Mouse (Mus musculus) embryonic facial prominence, embryonic 12.5 days (tissue): ENCODE measurements around the gene Gsto1. TPM values are rescaled to one million over a fixed set of nuclear protein-coding genes. Genes with fewer than 3 reads are reported as not detected.

Experiments used
- ATAC-seq: fragments of 200-750 bp; cut with Nextera tagmentation; 2 replicates; pipeline ENCODE4 v1.8.0; 2017; ENCODE audit not compliant: insufficient number of reproducible peaks, insufficient read depth, low FRiP score, low TSS enrichment
- H3K27ac ChIP-seq: fragments of 300-500 bp; sonication (generic); 2 replicates; pipeline ENCODE4 v1.5.1; 2016; ENCODE audit warnings: mild to moderate bottlenecking
- H3K27me3 ChIP-seq: fragments of 300-500 bp; sonication (generic); 2 replicates; pipeline ENCODE4 v1.6.1; 2016; ENCODE audit warnings: mild to moderate bottlenecking, moderate library complexity
- H3K36me3 ChIP-seq: fragments of 300-500 bp; sonication (generic); 2 replicates; pipeline ENCODE4 v1.6.1; 2016; ENCODE audit warnings: mild to moderate bottlenecking
- H3K4me1 ChIP-seq: fragments of 300-500 bp; sonication (generic); 2 replicates; pipeline ENCODE4 v1.6.1; 2016
- H3K4me2 ChIP-seq: fragments of 300-500 bp; sonication (generic); replicated peaks from 2 replicates; pipeline ENCODE4 v1.6.1; 2016; ENCODE audit warnings: mild to moderate bottlenecking, moderate library complexity
- H3K4me3 ChIP-seq: fragments of 300-500 bp; sonication (generic); 2 replicates; pipeline ENCODE4 v1.5.1; 2016; ENCODE audit warnings: mild to moderate bottlenecking
- H3K9ac ChIP-seq: fragments of 300-500 bp; sonication (generic); 2 replicates; pipeline ENCODE4 v1.6.1; 2016; ENCODE audit warnings: mild to moderate bottlenecking, moderate library complexity
- H3K9me3 ChIP-seq: fragments of 300-500 bp; sonication (generic); 2 replicates; pipeline ENCODE4 v1.6.1; 2016; ENCODE audit warnings: mild to moderate bottlenecking, moderate library complexity
- WGBS: fragments of 180-500 bp; shearing (Covaris S2); methylation state at CpG from one replicate; pipeline ENCODE4 v1.1.7; 2016; 5-methylcytosine and 5-hydroxymethylcytosine counted together
- polyA plus RNA-seq: library from polyadenylated mRNA; unstranded; fragments of >200 nt; fragmentation: Nextera tagmentation; extraction: Ambion mirVana; gene quantifications from 2 replicates; pipeline ENCODE4 v1.2.1, GENCODE M21; 2016

The Gsto1 gene
- polyA plus RNA-seq, 1 experiment from 2014 or later = 158 TPM

GRCm38 (mm10) chr19:47859180-47859579 is 4.4 kb downstream of the Gsto1 start:
- H3K4me3 ChIP-seq = no peak overlapping the region
- H3K9ac ChIP-seq = no peak overlapping the region
- ATAC-seq = no peak
- H3K27ac ChIP-seq = no peak overlapping the region
- no peaks in the 10 kb centered on the region for H3K9me3 ChIP-seq
- peaks cover 35% of the 10 kb centered on the region for H3K36me3 ChIP-seq
- no peaks in the 10 kb centered on the region for H3K27me3 ChIP-seq
- H3K4me2 ChIP-seq = no peak overlapping the region
- H3K4me1 ChIP-seq = peaks cover 8% of the 10 kb centered on the region; the same call in 1 of the 2 replicates
- 92% methylated on average over 8 of the region's 8 CpGs for WGBS

DNA sequence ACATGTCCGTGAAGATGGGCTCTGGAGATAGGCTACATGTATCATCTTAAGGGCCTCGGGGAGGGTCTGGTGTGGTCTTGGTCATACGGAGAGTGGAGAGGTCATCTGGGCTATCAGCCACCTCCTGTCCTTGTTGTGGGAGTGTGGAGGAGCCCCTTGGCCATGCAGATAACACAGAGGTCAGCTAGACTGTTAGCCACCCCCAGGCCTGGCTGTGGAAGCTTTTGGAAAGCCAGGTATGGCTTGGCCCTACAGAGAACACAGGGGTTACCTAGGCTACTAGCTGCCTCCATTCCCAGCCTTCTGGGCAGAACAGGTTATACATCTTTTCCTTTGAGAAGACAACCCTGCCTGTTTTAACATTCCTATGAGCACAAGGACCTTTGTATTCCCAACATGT is 7.8 kb downstream of the Gsto1 start:
- 95% methylated on average over 3 of the region's 3 CpGs for WGBS
- ATAC-seq = no peak

DNA sequence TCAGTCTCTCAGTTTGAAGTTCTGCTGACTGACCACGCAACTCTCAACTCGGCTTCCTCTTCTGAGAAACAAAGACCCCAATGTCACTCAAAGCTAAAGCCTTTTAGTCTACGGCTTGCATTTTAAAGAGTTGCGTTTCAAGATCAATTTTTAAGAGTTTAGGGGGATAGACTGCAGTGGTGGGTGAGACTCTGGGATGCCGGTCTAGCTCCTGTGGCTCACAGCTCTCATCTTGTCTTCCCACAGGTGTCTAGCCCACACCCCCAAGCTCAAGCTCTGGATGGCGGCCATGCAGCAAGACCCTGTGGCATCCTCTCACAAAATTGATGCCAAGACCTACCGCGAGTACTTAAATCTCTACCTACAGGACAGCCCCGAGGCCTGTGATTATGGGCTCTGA is 9.3 kb downstream of the Gsto1 start:
- ATAC-seq = no peak
- Histone ChIP-seq H3K4me2 (no peak overlapping the region), H3K27ac (no peak overlapping the region), H3K36me3 (peaks cover 26% of the 10 kb centered on the region), H3K4me3 (no peak overlapping the region), H3K4me1 (peaks cover 7% of the 10 kb centered on the region; the same call in 1 of the 2 replicates), H3K27me3 (no peaks in the 10 kb centered on the region), H3K9me3 (no peaks in the 10 kb centered on the region), H3K9ac (no peak overlapping the region)
- WGBS = 96% methylated on average over 9 of the region's 9 CpGs

More for the DNA sequence above, 7.8 kb downstream of the Gsto1 start:
- Histone ChIP-seq H3K9me3 (no peaks in the 10 kb centered on the region), H3K4me1 (0 out of 2 replicates have a peak, but pooled peaks cover 6% of the 10 kb centered on the region), H3K36me3 (peaks cover 35% of the 10 kb centered on the region), H3K4me2 (no peak overlapping the region), H3K27ac (no peak overlapping the region), H3K4me3 (no peak overlapping the region), H3K9ac (no peak overlapping the region), H3K27me3 (no peaks in the 10 kb centered on the region)

DNA sequence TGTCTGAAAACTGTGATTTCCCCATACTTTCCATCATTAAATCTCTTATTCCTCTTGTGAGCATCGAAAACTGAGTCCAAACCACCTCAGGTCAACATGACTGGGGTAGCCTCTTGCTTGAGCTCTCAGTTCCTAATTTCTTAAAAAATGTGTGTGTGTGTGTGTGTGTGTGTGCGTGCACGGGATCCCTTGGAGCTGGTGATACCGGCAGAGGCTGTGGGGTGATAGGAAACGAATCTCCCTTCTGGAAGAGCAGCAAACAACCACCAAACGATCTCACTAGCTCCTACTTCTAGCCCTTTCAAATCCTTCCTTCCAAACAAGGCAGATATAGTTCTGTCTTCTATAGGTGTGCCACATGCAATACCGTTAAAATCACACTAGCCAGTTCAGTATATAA is 10.0 kb downstream of the Gsto1 start:
- Histone ChIP-seq H3K27ac (no peak overlapping the region), H3K4me2 (peak overlapping the region; percentile 64), H3K36me3 (peaks cover 22% of the 10 kb centered on the region), H3K27me3 (no peaks in the 10 kb centered on the region), H3K4me1 (peaks cover 14% of the 10 kb centered on the region; the same call in 1 of the 2 replicates), H3K9me3 (no peaks in the 10 kb centered on the region), H3K4me3 (peak overlapping the region; percentile 59), H3K9ac (peak overlapping the region; percentile 73; the same call in 1 of the 2 replicates)
- 85% methylated on average over 7 of the region's 7 CpGs for WGBS
- no peak for ATAC-seq

- Histone ChIP-seq H3K4me1 (peaks cover 14% of the 10 kb centered on the region; the same call in 1 of the 2 replicates), H3K4me3 (peak within 1 kb of the TSS; percentile 59), H3K27me3 (no peaks in the 10 kb centered on the region), H3K27ac (peak within 1 kb of the TSS; percentile 88; the same call in 1 of the 2 replicates), H3K36me3 (peaks cover 16% of the 10 kb centered on the region; the same call in 1 of the 2 replicates), H3K4me2 (peak within 1 kb of the TSS; percentile 64), H3K9me3 (no peaks in the 10 kb centered on the region), H3K9ac (peak within 1 kb of the TSS; percentile 73)
- ATAC-seq = peak; percentile 100
- under 1% methylated on average over 49 of the region's 49 CpGs for WGBS
These were observed 10.7 kb downstream of the Gsto1 start, which contains the start of gene Gsto2 for GRCm38 (mm10) chr19:47865353-47865947. Gene Gsto2, plus strand, starts transcription at chr19:47865534.

GRCm38 (mm10) chr19:47867628-47868175 is 12.9 kb downstream of the Gsto1 start:
- Histone ChIP-seq H3K36me3 (peaks cover 9% of the 10 kb centered on the region; the same call in 1 of the 2 replicates), H3K4me2 (no peak overlapping the region), H3K9me3 (no peaks in the 10 kb centered on the region), H3K4me3 (no peak overlapping the region), H3K9ac (no peak overlapping the region), H3K4me1 (peaks cover 14% of the 10 kb centered on the region; the same call in 1 of the 2 replicates), H3K27ac (no peak overlapping the region), H3K27me3 (no peaks in the 10 kb centered on the region)
- no peak for ATAC-seq
- WGBS = 68% methylated on average over 4 of the region's 4 CpGs

- 33% methylated on average over 4 of the region's 4 CpGs for WGBS
- H3K9ac ChIP-seq = no peak overlapping the region
- H3K27ac ChIP-seq = no peak overlapping the region
- ATAC-seq = no peak
- no peak overlapping the region for H3K4me3 ChIP-seq
- H3K27me3 ChIP-seq = no peaks in the 10 kb centered on the region
- no peaks in the 10 kb centered on the region for H3K9me3 ChIP-seq
- H3K4me2 ChIP-seq = no peak overlapping the region
- H3K4me1 ChIP-seq = peaks cover 14% of the 10 kb centered on the region; the same call in 1 of the 2 replicates
- H3K36me3 ChIP-seq = 0 out of 2 replicates have a peak, but pooled peaks cover 4% of the 10 kb centered on the region
These were observed 14.2 kb downstream of the Gsto1 start for GRCm38 (mm10) chr19:47868951-47869350.

- Histone ChIP-seq H3K36me3 (no peaks in the 10 kb centered on the region), H3K27me3 (no peaks in the 10 kb centered on the region), H3K9ac (no peak overlapping the region), H3K9me3 (no peaks in the 10 kb centered on the region), H3K27ac (no peak overlapping the region), H3K4me2 (no peak overlapping the region), H3K4me3 (no peak overlapping the region), H3K4me1 (peaks cover 13% of the 10 kb centered on the region; the same call in 1 of the 2 replicates)
- no peak for ATAC-seq
- WGBS = 53% methylated on average over 3 of the region's 3 CpGs
These were observed 14.7 kb downstream of the Gsto1 start for GRCm38 (mm10) chr19:47869516-47869915.

GRCm38 (mm10) chr19:47870102-47870666 is 15.4 kb downstream of the Gsto1 start:
- 74% methylated on average over 7 of the region's 7 CpGs for WGBS
- Histone ChIP-seq H3K9ac (no peak overlapping the region), H3K4me1 (peaks cover 8% of the 10 kb centered on the region; the same call in 1 of the 2 replicates), H3K9me3 (no peaks in the 10 kb centered on the region), H3K27ac (no peak overlapping the region), H3K36me3 (no peaks in the 10 kb centered on the region), H3K4me3 (no peak overlapping the region), H3K27me3 (no peaks in the 10 kb centered on the region), H3K4me2 (no peak overlapping the region)
- ATAC-seq = no peak

GRCm38 (mm10) chr19:47871515-47871914 is 16.7 kb downstream of the Gsto1 start:
- H3K9ac ChIP-seq = no peak overlapping the region
- H3K4me2 ChIP-seq = no peak overlapping the region
- ATAC-seq = no peak
- no peaks in the 10 kb centered on the region for H3K27me3 ChIP-seq
- peaks cover 8% of the 10 kb centered on the region; the same call in 1 of the 2 replicates for H3K4me1 ChIP-seq
- no peak overlapping the region for H3K27ac ChIP-seq
- no peaks in the 10 kb centered on the region for H3K9me3 ChIP-seq
- 26% methylated on average over 10 of the region's 10 CpGs for WGBS
- no peak overlapping the region for H3K4me3 ChIP-seq
- no peaks in the 10 kb centered on the region for H3K36me3 ChIP-seq

DNA sequence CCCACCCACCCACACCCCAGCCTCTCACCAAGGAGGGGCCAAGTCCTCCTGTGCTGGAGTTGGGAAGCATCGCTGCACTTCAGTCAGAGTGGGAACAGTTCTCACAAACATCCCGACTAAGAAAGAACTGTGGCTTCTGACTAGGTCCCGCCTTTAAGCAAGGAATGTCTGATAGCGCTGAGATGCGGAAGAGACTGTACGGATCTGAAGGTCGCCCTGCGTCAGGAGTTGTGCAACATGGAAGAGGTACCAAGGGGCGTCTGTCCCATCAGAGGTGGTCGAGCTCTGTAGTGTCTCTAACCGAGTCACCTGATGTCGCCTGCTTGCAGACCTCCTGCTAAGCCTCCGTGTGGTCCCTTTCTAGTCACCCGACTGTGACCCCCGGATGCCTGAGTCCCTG is 21.5 kb downstream of the Gsto1 start:
- Histone ChIP-seq H3K27me3 (no peaks in the 10 kb centered on the region), H3K36me3 (no peaks in the 10 kb centered on the region), H3K4me1 (no peaks in the 10 kb centered on the region), H3K9ac (no peak overlapping the region), H3K4me2 (no peak overlapping the region), H3K27ac (no peak overlapping the region), H3K9me3 (no peaks in the 10 kb centered on the region), H3K4me3 (no peak overlapping the region)
- ATAC-seq = no peak
- WGBS = 75% methylated on average over 15 of the region's 15 CpGs

GRCm38 (mm10) chr19:47881538-47881937 is 26.8 kb downstream of the Gsto1 start:
- no peaks in the 10 kb centered on the region for H3K36me3 ChIP-seq
- no peak overlapping the region for H3K27ac ChIP-seq
- H3K9ac ChIP-seq = no peak overlapping the region
- peaks cover 5% of the 10 kb centered on the region; the same call in 1 of the 2 replicates for H3K4me1 ChIP-seq
- no peaks in the 10 kb centered on the region for H3K9me3 ChIP-seq
- H3K27me3 ChIP-seq = no peaks in the 10 kb centered on the region
- H3K4me2 ChIP-seq = no peak overlapping the region
- WGBS = 84% methylated on average over 7 of the region's 7 CpGs
- no peak overlapping the region for H3K4me3 ChIP-seq
- no peak for ATAC-seq
